Mouse (Mus musculus) liver, embryonic 13.5 days (tissue): ENCODE measurements around the gene Tex19.1. TPM values are rescaled to one million over a fixed set of nuclear protein-coding genes. Genes with fewer than 3 reads are reported as not detected.

Experiments
- ATAC-seq: fragments of 200-750 bp; cut with Nextera tagmentation; 2 replicates; pipeline ENCODE4 v1.8.0; 2017; ENCODE audit warnings: low read depth, mild to moderate bottlenecking, moderate number of reproducible peaks, moderate library complexity
- DNase-seq: peaks from one replicate; pipeline ENCODE4 v3.0.0; 2022
- H3K27ac ChIP-seq: fragments of 300-500 bp; sonication (generic); 2 replicates; pipeline ENCODE4 v1.5.1; 2015; ENCODE audit warnings: moderate library complexity, mild to moderate bottlenecking, inconsistent platforms
- H3K27me3 ChIP-seq: fragments of 300-500 bp; sonication (generic); 2 replicates; pipeline ENCODE4 v1.6.1; 2015; ENCODE audit warnings: mild to moderate bottlenecking, inconsistent platforms
- H3K36me3 ChIP-seq: fragments of 300-500 bp; sonication (generic); 2 replicates; pipeline ENCODE4 v1.6.1; 2015; ENCODE audit warnings: mild to moderate bottlenecking, inconsistent platforms
- H3K4me1 ChIP-seq: fragments of 300-500 bp; sonication (generic); replicated peaks from 2 replicates; pipeline ENCODE4 v1.6.1; 2015; ENCODE audit warnings: inconsistent platforms
- H3K4me2 ChIP-seq: fragments of 300-500 bp; sonication (generic); 2 replicates; pipeline ENCODE4 v1.6.1; 2015; ENCODE audit warnings: inconsistent platforms, mild to moderate bottlenecking, moderate library complexity
- H3K4me3 ChIP-seq: fragments of 300-500 bp; sonication (generic); replicated peaks from 2 replicates; pipeline ENCODE4 v1.5.1; 2015; ENCODE audit warnings: mild to moderate bottlenecking, inconsistent platforms
- H3K9ac ChIP-seq: fragments of 300-500 bp; sonication (generic); 2 replicates; pipeline ENCODE4 v1.6.1; 2015; ENCODE audit warnings: mild to moderate bottlenecking, inconsistent platforms
- H3K9me3 ChIP-seq: fragments of 300-500 bp; sonication (generic); replicated peaks from 2 replicates; pipeline ENCODE4 v1.6.1; 2016; ENCODE audit warnings: inconsistent platforms
- WGBS: fragments of 180-500 bp; shearing (Covaris S2); methylation state at CpG from one replicate; pipeline ENCODE4 v1.1.7; 2015; ENCODE audit not compliant: insufficient replicate concordance; 5-methylcytosine and 5-hydroxymethylcytosine counted together
- polyA plus RNA-seq: library from polyadenylated mRNA; unstranded; fragments of >200 nt; fragmentation: Nextera tagmentation; extraction: Ambion mirVana; gene quantifications from 2 replicates; pipeline ENCODE4 v1.2.1, GENCODE M21; 2015

Gene Tex19.1
- polyA plus RNA-seq, 1 experiment from 2014 or later = 0.09 TPM

GRCm38 (mm10) chr11:121148193-121148592 lies 2.2 kb downstream of the Tex19.1 start:
- no peak overlapping the region for H3K4me2 ChIP-seq
- H3K9ac ChIP-seq = no peak overlapping the region
- H3K4me3 ChIP-seq = no peak overlapping the region
- DNase-seq (no peak), ATAC-seq (no peak)
- WGBS = 48% methylated on average over 3 of the region's 3 CpGs
- no peaks in the 10 kb centered on the region; the same call in 1 of the 2 replicates for H3K4me1 ChIP-seq
- no peak overlapping the region for H3K27ac ChIP-seq
- H3K27me3 ChIP-seq = no peaks in the 10 kb centered on the region
- no peaks in the 10 kb centered on the region for H3K9me3 ChIP-seq
- H3K36me3 ChIP-seq = no peaks in the 10 kb centered on the region

- 0 out of 2 replicates have a peak, but pooled peaks cover 4% of the 10 kb centered on the region for H3K4me1 ChIP-seq
- no peak overlapping the region for H3K27ac ChIP-seq
- H3K36me3 ChIP-seq = no peaks in the 10 kb centered on the region
- no peak overlapping the region for H3K4me3 ChIP-seq
- H3K9me3 ChIP-seq = no peaks in the 10 kb centered on the region
- no peak overlapping the region for H3K4me2 ChIP-seq
- no peak overlapping the region for H3K9ac ChIP-seq
- peaks cover 48% of the 10 kb centered on the region for H3K27me3 ChIP-seq
- WGBS = 30% methylated on average over 4 of the region's 4 CpGs
- ATAC-seq (no peak), DNase-seq (no peak)
Observed at GRCm38 (mm10) chr11:121154203-121154602, 8.3 kb downstream of the Tex19.1 start.

GRCm38 (mm10) chr11:121156411-121156891 lies 10.5 kb downstream of the Tex19.1 start:
- Histone ChIP-seq H3K4me2 (peak overlapping the region; percentile 52), H3K9ac (no peak overlapping the region), H3K4me1 (0 out of 2 replicates have a peak, but pooled peaks cover 4% of the 10 kb centered on the region), H3K4me3 (peak overlapping the region; percentile 29), H3K9me3 (no peaks in the 10 kb centered on the region), H3K27me3 (peaks cover 48% of the 10 kb centered on the region), H3K36me3 (no peaks in the 10 kb centered on the region), H3K27ac (no peak overlapping the region)
- DNase-seq (no peak), ATAC-seq (no peak)
- WGBS = 4% methylated on average over 45 of the region's 45 CpGs

GRCm38 (mm10) chr11:121159971-121160370 lies 14.0 kb downstream of the Tex19.1 start, which contains the start of gene Uts2r:
Uts2r (plus strand) TSS chr11:121160271.
- Histone ChIP-seq H3K9me3 (no peaks in the 10 kb centered on the region), H3K27me3 (peaks cover 39% of the 10 kb centered on the region), H3K4me1 (0 out of 2 replicates have a peak, but pooled peaks cover 4% of the 10 kb centered on the region), H3K36me3 (no peaks in the 10 kb centered on the region), H3K9ac (no peak within 1 kb of the TSS), H3K4me3 (no peak within 1 kb of the TSS), H3K4me2 (no peak within 1 kb of the TSS), H3K27ac (no peak within 1 kb of the TSS)
- ATAC-seq (no peak), DNase-seq (no peak)
- 66% methylated on average over 5 of the region's 5 CpGs for WGBS

- Histone ChIP-seq H3K27me3 (peaks cover 31% of the 10 kb centered on the region), H3K4me1 (0 out of 2 replicates have a peak, but pooled peaks cover 4% of the 10 kb centered on the region), H3K9me3 (no peaks in the 10 kb centered on the region), H3K36me3 (no peaks in the 10 kb centered on the region), H3K4me2 (no peak overlapping the region), H3K27ac (no peak overlapping the region), H3K9ac (no peak overlapping the region), H3K4me3 (no peak overlapping the region)
- ATAC-seq (no peak), DNase-seq (no peak)
- 79% methylated on average over 26 of the region's 26 CpGs for WGBS
Observed at GRCm38 (mm10) chr11:121160636-121161346, 14.8 kb downstream of the Tex19.1 start.

GRCm38 (mm10) chr11:121163751-121164150 lies 17.8 kb downstream of the Tex19.1 start:
- H3K27ac ChIP-seq = no peak overlapping the region
- H3K9me3 ChIP-seq = no peaks in the 10 kb centered on the region
- H3K9ac ChIP-seq = no peak overlapping the region
- no peak overlapping the region for H3K4me3 ChIP-seq
- H3K4me2 ChIP-seq = no peak overlapping the region
- H3K4me1 ChIP-seq = no peaks in the 10 kb centered on the region
- DNase-seq = no peak
- 70% methylated on average over 4 of the region's 4 CpGs for WGBS
- H3K27me3 ChIP-seq = peaks cover 7% of the 10 kb centered on the region; the same call in 1 of the 2 replicates
- H3K36me3 ChIP-seq = no peaks in the 10 kb centered on the region
- ATAC-seq = no peak

GRCm38 (mm10) chr11:121173203-121173602 lies 27.3 kb downstream of the Tex19.1 start:
- H3K9ac ChIP-seq = no peak overlapping the region
- no peak for ATAC-seq
- 69% methylated on average over 5 of the region's 5 CpGs for WGBS

GRCm38 (mm10) chr11:121174234-121174633 lies 28.3 kb downstream of the Tex19.1 start:
- WGBS = 58% methylated on average over 3 of the region's 3 CpGs
- ATAC-seq = no peak
- no peak overlapping the region for H3K27ac ChIP-seq
- no peaks in the 10 kb centered on the region for H3K9me3 ChIP-seq
- no peak for DNase-seq
- H3K4me3 ChIP-seq = no peak overlapping the region
- no peaks in the 10 kb centered on the region for H3K36me3 ChIP-seq
- no peak overlapping the region for H3K9ac ChIP-seq
- H3K4me1 ChIP-seq = peaks cover 5% of the 10 kb centered on the region
- H3K27me3 ChIP-seq = no peaks in the 10 kb centered on the region
- no peak overlapping the region for H3K4me2 ChIP-seq

More at GRCm38 (mm10) chr11:121173203-121173602, 27.3 kb downstream of the Tex19.1 start:
- no peaks in the 10 kb centered on the region for H3K9me3 ChIP-seq
- H3K36me3 ChIP-seq = no peaks in the 10 kb centered on the region
- no peak overlapping the region for H3K4me3 ChIP-seq
- H3K27me3 ChIP-seq = no peaks in the 10 kb centered on the region
- no peak overlapping the region for H3K27ac ChIP-seq
- no peak for DNase-seq
- peaks cover 5% of the 10 kb centered on the region for H3K4me1 ChIP-seq
- no peak overlapping the region for H3K4me2 ChIP-seq

GRCm38 (mm10) chr11:121176285-121177270 lies 30.6 kb downstream of the Tex19.1 start:
- ATAC-seq = peak; percentile 65
- peak; percentile 55 for DNase-seq
- H3K9me3 ChIP-seq = no peaks in the 10 kb centered on the region

GRCm38 (mm10) chr11:121189681-121190080 lies 43.7 kb downstream of the Tex19.1 start:
- H3K4me2 ChIP-seq = no peak overlapping the region
- 72% methylated on average over 3 of the region's 3 CpGs for whole genome bisulfite sequencing
- no peaks in the 10 kb centered on the region for H3K4me1 ChIP-seq
- H3K27me3 ChIP-seq = no peaks in the 10 kb centered on the region
- DNase-seq (no peak), ATAC-seq (no peak)
- H3K9me3 ChIP-seq = no peaks in the 10 kb centered on the region
- H3K27ac ChIP-seq = no peak overlapping the region
- H3K9ac ChIP-seq = no peak overlapping the region
- H3K4me3 ChIP-seq = no peak overlapping the region
- no peaks in the 10 kb centered on the region for H3K36me3 ChIP-seq

More at GRCm38 (mm10) chr11:121176285-121177270, 30.6 kb downstream of the Tex19.1 start:
- Histone ChIP-seq H3K27ac (no peak overlapping the region), H3K27me3 (no peaks in the 10 kb centered on the region), H3K4me3 (no peak overlapping the region), H3K36me3 (0 out of 2 replicates have a peak, but pooled peaks cover under 1% of the 10 kb centered on the region), H3K4me2 (no peak overlapping the region), H3K9ac (no peak overlapping the region), H3K4me1 (peaks cover 5% of the 10 kb centered on the region)
- WGBS = 49% methylated on average over 12 of the region's 12 CpGs

GRCm38 (mm10) chr11:121192742-121193141 lies 46.8 kb downstream of the Tex19.1 start:
- H3K27ac ChIP-seq = no peak overlapping the region
- H3K9me3 ChIP-seq = no peaks in the 10 kb centered on the region
- no peaks in the 10 kb centered on the region for H3K4me1 ChIP-seq
- no peak overlapping the region for H3K9ac ChIP-seq
- 32% methylated on average over 2 of the region's 2 CpGs for WGBS
- no peak overlapping the region for H3K4me2 ChIP-seq
- no peaks in the 10 kb centered on the region for H3K27me3 ChIP-seq
- H3K4me3 ChIP-seq = no peak overlapping the region
- no peak for ATAC-seq
- H3K36me3 ChIP-seq = no peaks in the 10 kb centered on the region
- no peak for DNase-seq
